Mouse (Mus musculus) lung, postnatal 0 days (tissue): ENCODE measurements around the gene Mafk. TPM values are rescaled to one million over a fixed set of nuclear protein-coding genes. Genes with fewer than 3 reads are reported as not detected.

ENCODE experiments used
- ATAC-seq: fragments of 200-750 bp; cut with Nextera tagmentation; 2 replicates; pipeline ENCODE4 v1.8.0; 2017; ENCODE audit warnings: moderate library complexity
- DNase-seq: peaks from one replicate; pipeline ENCODE4 v3.0.0-alpha.2; 2016; ENCODE audit warnings: low spot score
- H3K27ac ChIP-seq: fragments of 300-500 bp; sonication (generic); 2 replicates; pipeline ENCODE4 v1.5.1; 2014; ENCODE audit warnings: antibody characterized with exemption, mild to moderate bottlenecking, low read length, mixed read lengths
- H3K27me3 ChIP-seq: fragments of 300-500 bp; sonication (generic); replicated peaks from 2 replicates; pipeline ENCODE4 v1.6.1; 2014; ENCODE audit warnings: low read length, mixed read lengths; ENCODE audit not compliant: insufficient read depth
- H3K36me3 ChIP-seq: fragments of 300-500 bp; sonication (generic); 2 replicates; pipeline ENCODE4 v1.6.1; 2014; ENCODE audit warnings: low read length, mixed read lengths; ENCODE audit not compliant: insufficient read depth
- H3K4me1 ChIP-seq: fragments of 300-500 bp; sonication (generic); 2 replicates; pipeline ENCODE4 v1.6.1; 2014; ENCODE audit warnings: antibody characterized with exemption, low read depth, low read length, mixed read lengths; ENCODE audit not compliant: insufficient read depth
- H3K4me2 ChIP-seq: fragments of 300-500 bp; sonication (generic); replicated peaks from 2 replicates; pipeline ENCODE4 v1.6.1; 2014; ENCODE audit warnings: low read depth, mild to moderate bottlenecking, low read length, moderate library complexity, mixed read lengths
- H3K4me3 ChIP-seq: fragments of 300-500 bp; sonication (generic); 2 replicates; pipeline ENCODE4 v1.5.1; 2014; ENCODE audit warnings: low read depth, low read length
- H3K9ac ChIP-seq: fragments of 300-500 bp; sonication (generic); replicated peaks from 2 replicates; pipeline ENCODE4 v1.6.1; 2014; ENCODE audit warnings: low read depth, mild to moderate bottlenecking
- H3K9me3 ChIP-seq: fragments of 300-500 bp; sonication (generic); 2 replicates; pipeline ENCODE4 v1.6.1; 2016; ENCODE audit warnings: low read length, mixed read lengths
- CTCF ChIP-seq: IDR thresholded peaks from 2 replicates; pipeline ENCODE4 v1.5.1; 2016; ENCODE audit warnings: antibody characterized with exemption, mild to moderate bottlenecking
- EP300 ChIP-seq: IDR thresholded peaks from 2 replicates; pipeline ENCODE4 v1.6.1; 2016; ENCODE audit warnings: antibody characterized with exemption, mild to moderate bottlenecking, control low read depth
- WGBS: fragments of 180-500 bp; shearing (Covaris S2); extraction: QIAGEN DNeasy Blood & Tissue Kit; methylation state at CpG from one replicate; pipeline ENCODE4 v1.1.7; 2014; 5-methylcytosine and 5-hydroxymethylcytosine counted together
- microRNA-seq: library from miRNA; unstranded; fragments of <30 nt; microRNA quantifications from one replicate; pipeline ENCODE4, GENCODE M21; 2016
- polyA plus RNA-seq: library from polyadenylated mRNA; unstranded; fragments of >200 nt; fragmentation: Nextera tagmentation; extraction: Ambion mirVana; gene quantifications from 2 replicates; pipeline ENCODE4 v1.2.1, GENCODE M21; 2015

Gene Mafk
- polyA plus RNA-seq, 1 experiment from 2014 or later = 38.5 TPM

GRCm38 (mm10) chr5:139838476-139838892 is 47.2 kb downstream of the Mafk start:
- Histone ChIP-seq H3K9ac (no peak overlapping the region), H3K4me2 (no peak overlapping the region), H3K36me3 (no peaks in the 10 kb centered on the region), H3K27ac (no peak overlapping the region), H3K9me3 (no peaks in the 10 kb centered on the region), H3K4me3 (no peak overlapping the region), H3K4me1 (no peaks in the 10 kb centered on the region), H3K27me3 (no peaks in the 10 kb centered on the region)
- peak; percentile 64 for TF ChIP-seq CTCF
- no peak for TF ChIP-seq EP300
- 16% methylated on average over 2 of the region's 2 CpGs for WGBS
- peak; percentile 50 for ATAC-seq
- DNase-seq = peak; percentile 58

- DNase-seq = no peak
- Histone ChIP-seq H3K27ac (no peak overlapping the region), H3K27me3 (no peaks in the 10 kb centered on the region), H3K9ac (no peak overlapping the region), H3K9me3 (no peaks in the 10 kb centered on the region), H3K4me3 (no peak overlapping the region), H3K4me1 (no peaks in the 10 kb centered on the region), H3K36me3 (no peaks in the 10 kb centered on the region), H3K4me2 (no peak overlapping the region)
- ATAC-seq = no peak
- WGBS = 34% methylated on average over 3 of the region's 3 CpGs
- TF ChIP-seq EP300 (no peak), CTCF (no peak)
Observed at GRCm38 (mm10) chr5:139839142-139839541, 47.8 kb downstream of the Mafk start.

- Histone ChIP-seq H3K27me3 (no peaks in the 10 kb centered on the region), H3K27ac (no peak overlapping the region), H3K4me1 (no peaks in the 10 kb centered on the region), H3K9me3 (no peaks in the 10 kb centered on the region), H3K4me2 (no peak overlapping the region), H3K36me3 (no peaks in the 10 kb centered on the region), H3K4me3 (no peak overlapping the region), H3K9ac (no peak overlapping the region)
- ATAC-seq (no peak), DNase-seq (no peak)
- WGBS = 70% methylated on average over 12 of the region's 12 CpGs
- TF ChIP-seq CTCF (no peak), EP300 (no peak)
Observed at GRCm38 (mm10) chr5:139849626-139850320, 58.5 kb downstream of the Mafk start.

Small RNAs within 50 kb of the gene (microRNA-seq; reads per million reads assigned to microRNA genes)
- not detected for gene Mir7037

Other genes with a start within 250 kb of the Mafk start
- not detected in 2 replicates for gene Uncx, start 248.0 kb upstream of the Mafk start, polyA plus RNA-seq
- 2.7 and 3.7 TPM in 2 replicates for gene Micall2, start 55.2 kb upstream of the Mafk start, polyA plus RNA-seq
- 8.6 TPM in 2 replicates for gene Ints1, start 15.8 kb upstream of the Mafk start, polyA plus RNA-seq
- 15.5 and 19.1 TPM in 2 replicates for gene Tmem184a, start 28.4 kb downstream of the Mafk start, polyA plus RNA-seq
- 0.33 TPM in 1 of 2 replicates, not detected in the other for gene Gm26938, start 34.9 kb downstream of the Mafk start, polyA plus RNA-seq
- 41.1 and 45.4 TPM in 2 replicates for gene Psmg3, start 35.4 kb downstream of the Mafk start, polyA plus RNA-seq
- 1.5 TPM in 2 replicates for gene Elfn1, start 116.4 kb downstream of the Mafk start, polyA plus RNA-seq